Mouse (Mus musculus) MEL-GATA-1-ER (cell line): ENCODE results near the gene Ssbp4.

ENCODE experiments used
- DNase-seq: peaks from one replicate; pipeline ENCODE4 v3.0.0-alpha.2; 2012; ENCODE audit warnings: low read depth; ENCODE audit errors: extremely low read depth

Ssbp4 gene

GRCm38 (mm10) chr8:70607898-70608748 lies 549 bp downstream of the Ssbp4 start:
- DNase-seq, result no peak

- DNase-seq, result no peak
Measured at GRCm38 (mm10) chr8:70607603-70607897, 1.1 kb downstream of the Ssbp4 start.

- no peak for DNase-seq
Measured at GRCm38 (mm10) chr8:70606780-70607602, 1.7 kb downstream of the Ssbp4 start.

GRCm38 (mm10) chr8:70605871-70606779 lies 2.5 kb downstream of the Ssbp4 start:
- no peak for DNase-seq

GRCm38 (mm10) chr8:70604558-70604957 lies 4.1 kb downstream of the Ssbp4 start:
- no peak for DNase-seq

GRCm38 (mm10) chr8:70602139-70602811 lies 6.4 kb downstream of the Ssbp4 start:
- no peak for DNase-seq

GRCm38 (mm10) chr8:70601271-70601649 lies 7.4 kb downstream of the Ssbp4 start:
- DNase-seq, result no peak

GRCm38 (mm10) chr8:70600473-70601270 lies 8.0 kb downstream of the Ssbp4 start:
- no peak for DNase-seq

GRCm38 (mm10) chr8:70599507-70600290 lies 9.0 kb downstream of the Ssbp4 start:
- DNase-seq, result no peak

GRCm38 (mm10) chr8:70598722-70599121 lies 9.9 kb downstream of the Ssbp4 start:
- no peak for DNase-seq

- DNase-seq, result no peak
Measured at GRCm38 (mm10) chr8:70598283-70598682, 10.4 kb downstream of the Ssbp4 start.

- DNase-seq, result no peak
Measured at GRCm38 (mm10) chr8:70597417-70598272, 11.0 kb downstream of the Ssbp4 start.

GRCm38 (mm10) chr8:70596775-70597416 lies 11.8 kb downstream of the Ssbp4 start:
- no peak for DNase-seq

GRCm38 (mm10) chr8:70596216-70596615 lies 12.5 kb downstream of the Ssbp4 start:
- no peak for DNase-seq

- DNase-seq, result no peak
Measured at GRCm38 (mm10) chr8:70595811-70596210, 12.9 kb downstream of the Ssbp4 start.

- DNase-seq, result no peak
Measured at GRCm38 (mm10) chr8:70594621-70595564, 13.8 kb downstream of the Ssbp4 start.
